Mouse (Mus musculus) stomach, embryonic 16.5 days (tissue): ENCODE measurements around the gene Phf21a. TPM values are rescaled to one million over a fixed set of nuclear protein-coding genes. Genes with fewer than 3 reads are reported as not detected.
A peak's percentile ranks its signal among the peaks of the same experiment; 100 is the strongest.

Source experiments
- ATAC-seq: fragments of 200-750 bp; cut with Nextera tagmentation; 2 replicates; pipeline ENCODE4 v1.8.0; 2017; ENCODE audit warnings: moderate number of reproducible peaks, moderate TSS enrichment; ENCODE audit not compliant: insufficient read depth, low FRiP score
- H3K27ac ChIP-seq: fragments of 300-500 bp; sonication (generic); 2 replicates; pipeline ENCODE4 v1.5.1; 2014; ENCODE audit warnings: low read length
- H3K27me3 ChIP-seq: fragments of 300-500 bp; sonication (generic); 2 replicates; pipeline ENCODE4 v1.6.1; 2014; ENCODE audit warnings: low read length, control low read depth, mixed read lengths; ENCODE audit not compliant: control insufficient read depth, insufficient read depth
- H3K36me3 ChIP-seq: fragments of 300-500 bp; sonication (generic); 2 replicates; pipeline ENCODE4 v1.6.1; 2014; ENCODE audit warnings: low read length; ENCODE audit not compliant: control insufficient read depth, insufficient read depth
- H3K4me1 ChIP-seq: fragments of 300-500 bp; sonication (generic); 2 replicates; pipeline ENCODE4 v1.6.1; 2014; ENCODE audit warnings: low read length, control low read depth, mixed read lengths; ENCODE audit not compliant: control insufficient read depth, insufficient read depth
- H3K4me2 ChIP-seq: fragments of 300-500 bp; sonication (generic); 2 replicates; pipeline ENCODE4 v1.6.1; 2014; ENCODE audit warnings: low read depth, low read length, mixed read lengths
- H3K4me3 ChIP-seq: fragments of 300-500 bp; sonication (generic); replicated peaks from 2 replicates; pipeline ENCODE4 v1.5.1; 2014; ENCODE audit warnings: mild to moderate bottlenecking, low read length
- H3K9ac ChIP-seq: fragments of 300-500 bp; sonication (generic); 2 replicates; pipeline ENCODE4 v1.6.1; 2014; ENCODE audit warnings: low read length
- H3K9me3 ChIP-seq: fragments of 300-500 bp; sonication (generic); replicated peaks from 2 replicates; pipeline ENCODE4 v1.6.1; 2016; ENCODE audit warnings: low read length, control low read depth; ENCODE audit not compliant: control insufficient read depth
- WGBS: fragments of 180-500 bp; shearing (Covaris S2); extraction: QIAGEN DNeasy Blood & Tissue Kit; methylation state at CpG from one replicate; pipeline ENCODE4 v1.1.7; 2014; 5-methylcytosine and 5-hydroxymethylcytosine counted together
- polyA plus RNA-seq: library from polyadenylated mRNA; unstranded; fragments of >200 nt; fragmentation: Nextera tagmentation; extraction: Ambion mirVana; gene quantifications from 2 replicates; pipeline ENCODE4 v1.2.1, GENCODE M21; 2015

The Phf21a gene
- polyA plus RNA-seq, 1 experiment from 2014 or later, result 23.8 TPM

DNA sequence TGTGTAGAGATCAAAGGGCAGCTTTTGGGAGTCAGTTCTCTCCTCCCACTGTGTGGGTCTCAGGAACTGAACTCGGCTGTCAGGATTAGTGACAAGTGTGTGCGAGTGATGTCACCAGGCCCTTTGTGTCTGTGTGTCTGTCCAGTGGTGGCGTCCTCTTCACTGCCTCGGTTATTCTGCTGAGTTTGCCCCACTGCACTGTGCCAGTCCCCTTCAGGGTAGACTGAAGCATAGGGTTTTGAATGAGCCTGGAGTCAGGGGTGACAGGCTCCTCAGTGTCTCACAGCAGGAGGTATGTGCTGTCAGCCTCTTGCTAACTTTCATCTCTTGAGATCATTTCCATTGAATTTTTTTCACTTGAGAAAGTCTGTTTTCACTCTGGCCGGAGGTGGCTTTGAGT lies 260.5 kb downstream of the Phf21a start:
- no peak for ATAC-seq
- no peak overlapping the region for H3K9ac ChIP-seq
- H3K36me3 ChIP-seq, result 0 out of 2 replicates have a peak, but pooled peaks cover 14% of the 10 kb centered on the region
- no peaks in the 10 kb centered on the region for H3K27me3 ChIP-seq
- H3K4me1 ChIP-seq, result no peaks in the 10 kb centered on the region
- H3K4me2 ChIP-seq, result no peak overlapping the region
- H3K27ac ChIP-seq, result no peak overlapping the region
- WGBS, result 90% methylated on average over 5 of the region's 5 CpGs
- H3K4me3 ChIP-seq, result no peak overlapping the region
- H3K9me3 ChIP-seq, result no peaks in the 10 kb centered on the region

GRCm38 (mm10) chr2:92354224-92354623 lies 261.3 kb downstream of the Phf21a start:
- 0 out of 2 replicates have a peak, but pooled peaks cover 14% of the 10 kb centered on the region for H3K36me3 ChIP-seq
- no peak for ATAC-seq

GRCm38 (mm10) chr2:92359301-92359700 lies 266.4 kb downstream of the Phf21a start:
- Histone ChIP-seq H3K4me3 (no peak overlapping the region), H3K27ac (no peak overlapping the region), H3K4me2 (no peak overlapping the region), H3K4me1 (no peaks in the 10 kb centered on the region), H3K9ac (no peak overlapping the region), H3K36me3 (0 out of 2 replicates have a peak, but pooled peaks cover 14% of the 10 kb centered on the region), H3K27me3 (no peaks in the 10 kb centered on the region), H3K9me3 (no peaks in the 10 kb centered on the region)
- no peak for ATAC-seq
- WGBS, result 88% methylated on average over 2 of the region's 2 CpGs

More at GRCm38 (mm10) chr2:92354224-92354623, 261.3 kb downstream of the Phf21a start:
- Histone ChIP-seq H3K9me3 (no peaks in the 10 kb centered on the region), H3K4me2 (no peak overlapping the region), H3K4me1 (no peaks in the 10 kb centered on the region), H3K9ac (no peak overlapping the region), H3K27me3 (no peaks in the 10 kb centered on the region), H3K27ac (no peak overlapping the region), H3K4me3 (no peak overlapping the region)
- WGBS, result 57% methylated on average over 6 of the region's 6 CpGs

DNA sequence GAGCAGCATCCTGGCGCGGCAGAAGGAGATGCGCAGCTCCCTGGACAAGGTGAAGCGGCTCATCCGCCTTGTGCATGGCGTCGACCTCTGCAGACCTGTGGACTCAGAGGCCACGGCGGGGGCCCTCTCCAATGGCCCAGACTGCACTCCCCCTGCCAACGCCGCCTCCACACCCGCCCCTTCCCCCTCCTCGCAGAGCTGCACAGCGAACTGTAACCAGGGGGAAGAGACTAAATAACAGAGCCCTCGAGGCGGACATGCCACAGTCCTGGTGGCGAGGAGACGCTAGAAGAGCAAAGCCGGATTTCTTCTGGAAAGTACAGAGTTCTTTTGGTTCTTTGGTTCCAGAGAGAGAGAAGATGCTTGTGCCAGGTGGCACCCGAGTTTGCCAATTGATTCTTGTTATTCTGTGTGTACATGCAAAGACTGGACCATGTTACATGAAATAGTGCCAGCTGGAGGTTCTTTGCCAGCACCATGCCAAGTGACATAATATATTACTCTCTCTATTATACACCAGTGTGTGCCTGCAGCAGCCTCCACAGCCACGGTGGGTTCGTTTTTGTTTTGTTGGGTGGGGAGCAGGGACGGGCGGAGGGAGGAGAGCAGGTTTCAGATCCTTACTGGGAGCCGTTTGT lies 267.4 kb downstream of the Phf21a start:
- ATAC-seq, result no peak
- H3K4me1 ChIP-seq, result no peaks in the 10 kb centered on the region
- 0 out of 2 replicates have a peak, but pooled peaks cover 14% of the 10 kb centered on the region for H3K36me3 ChIP-seq
- H3K4me3 ChIP-seq, result no peak overlapping the region
- H3K27me3 ChIP-seq, result no peaks in the 10 kb centered on the region
- H3K9me3 ChIP-seq, result no peaks in the 10 kb centered on the region
- no peak overlapping the region for H3K4me2 ChIP-seq
- peak overlapping the region; percentile 34; the same call in 1 of the 2 replicates for H3K27ac ChIP-seq
- 72% methylated on average over 25 of the region's 25 CpGs for WGBS
- H3K9ac ChIP-seq, result no peak overlapping the region

DNA sequence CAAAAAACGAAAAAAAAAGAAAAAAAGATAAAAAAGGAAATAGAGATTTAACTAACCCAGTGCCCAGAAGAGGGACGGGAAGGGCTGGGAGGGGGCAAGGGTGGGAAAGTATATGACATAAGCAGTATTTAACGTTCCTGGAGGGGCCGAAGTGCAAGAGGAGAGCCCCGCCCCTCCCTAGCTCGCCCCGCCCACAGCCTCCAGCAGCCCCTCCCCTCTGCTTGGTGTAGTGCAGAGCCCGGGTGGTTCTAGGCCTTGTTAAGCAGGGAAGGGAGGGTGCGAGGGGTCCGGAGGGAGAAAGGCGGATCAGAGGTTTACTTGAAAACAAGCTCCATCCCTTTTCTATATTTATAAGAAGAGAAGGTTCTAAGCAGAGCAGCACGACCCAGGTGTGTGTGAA lies 268.0 kb downstream of the Phf21a start:
- ATAC-seq, result peak; percentile 44; the same call in 1 of the 2 replicates
- H3K27ac ChIP-seq, result no peak overlapping the region; the same call in 1 of the 2 replicates
- 0 out of 2 replicates have a peak, but pooled peaks cover 14% of the 10 kb centered on the region for H3K36me3 ChIP-seq
- no peaks in the 10 kb centered on the region for H3K9me3 ChIP-seq
- no peak overlapping the region for H3K9ac ChIP-seq
- 29% methylated on average over 12 of the region's 12 CpGs for WGBS
- H3K4me2 ChIP-seq, result no peak overlapping the region
- no peaks in the 10 kb centered on the region for H3K4me1 ChIP-seq
- H3K27me3 ChIP-seq, result no peaks in the 10 kb centered on the region
- no peak overlapping the region for H3K4me3 ChIP-seq

DNA sequence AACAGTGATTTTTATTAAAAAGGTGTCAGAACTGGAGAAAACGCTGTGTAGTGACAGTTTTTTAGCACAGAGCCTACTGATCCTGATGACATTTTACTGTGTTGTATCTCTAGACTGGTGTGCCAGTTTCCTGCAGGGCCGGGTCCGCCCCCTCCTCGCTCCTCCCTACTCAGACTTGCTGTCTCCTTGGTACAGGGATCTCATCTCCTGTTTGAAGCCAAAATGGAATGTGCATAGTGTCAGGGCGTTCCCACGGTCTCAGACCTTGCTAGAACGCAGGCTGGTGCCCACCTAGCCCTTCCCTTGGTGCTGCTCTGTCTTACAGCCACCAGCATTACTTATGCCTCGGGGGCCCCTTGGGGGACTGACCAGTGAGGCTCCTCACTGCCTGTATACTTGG lies 268.9 kb downstream of the Phf21a start:
- no peak for ATAC-seq
- H3K4me1 ChIP-seq, result no peaks in the 10 kb centered on the region
- H3K27ac ChIP-seq, result no peak overlapping the region
- H3K36me3 ChIP-seq, result 0 out of 2 replicates have a peak, but pooled peaks cover 13% of the 10 kb centered on the region
- H3K9me3 ChIP-seq, result no peaks in the 10 kb centered on the region
- H3K4me2 ChIP-seq, result no peak overlapping the region
- no peak overlapping the region for H3K9ac ChIP-seq
- no peaks in the 10 kb centered on the region for H3K27me3 ChIP-seq
- WGBS, result 89% methylated on average over 8 of the region's 8 CpGs
- no peak overlapping the region for H3K4me3 ChIP-seq

DNA sequence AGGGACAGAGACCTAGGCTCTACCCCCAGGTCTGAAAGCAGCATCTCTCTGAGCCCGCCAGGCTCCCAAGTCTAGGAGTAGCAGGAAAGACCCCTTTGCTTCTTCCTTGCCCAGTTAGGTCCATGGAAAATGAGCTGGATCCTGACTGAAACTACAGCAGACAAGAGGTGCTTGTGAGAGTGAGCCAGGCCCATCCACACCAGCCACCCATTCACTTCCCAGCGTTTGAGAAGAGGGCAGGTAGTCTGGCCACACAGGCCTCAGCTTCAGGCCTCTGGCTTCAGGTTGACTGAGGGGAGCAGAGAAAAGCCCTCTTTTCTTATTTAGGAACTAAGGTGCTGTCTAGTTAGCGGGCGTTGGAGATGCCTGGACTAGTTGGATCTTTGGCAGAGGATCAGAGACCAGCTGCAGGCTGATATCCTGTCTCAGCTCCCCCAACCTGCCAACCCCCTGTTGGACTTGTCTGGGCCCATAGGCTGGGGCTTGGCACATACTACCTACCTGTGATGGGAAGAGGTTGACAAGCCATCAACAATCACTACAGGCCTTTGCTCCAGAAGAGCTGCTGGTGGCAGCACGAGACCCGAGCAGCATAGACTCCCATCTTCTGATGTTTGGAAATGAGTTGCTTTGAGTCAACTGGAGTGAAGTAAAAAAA lies 269.8 kb downstream of the Phf21a start:
- H3K27me3 ChIP-seq, result no peaks in the 10 kb centered on the region
- H3K4me2 ChIP-seq, result no peak overlapping the region
- 0 out of 2 replicates have a peak, but pooled peaks cover 5% of the 10 kb centered on the region for H3K36me3 ChIP-seq
- H3K4me1 ChIP-seq, result no peaks in the 10 kb centered on the region
- ATAC-seq, result no peak
- WGBS, result 87% methylated on average over 6 of the region's 6 CpGs
- H3K9ac ChIP-seq, result no peak overlapping the region
- no peaks in the 10 kb centered on the region for H3K9me3 ChIP-seq
- no peak overlapping the region for H3K4me3 ChIP-seq
- H3K27ac ChIP-seq, result no peak overlapping the region

DNA sequence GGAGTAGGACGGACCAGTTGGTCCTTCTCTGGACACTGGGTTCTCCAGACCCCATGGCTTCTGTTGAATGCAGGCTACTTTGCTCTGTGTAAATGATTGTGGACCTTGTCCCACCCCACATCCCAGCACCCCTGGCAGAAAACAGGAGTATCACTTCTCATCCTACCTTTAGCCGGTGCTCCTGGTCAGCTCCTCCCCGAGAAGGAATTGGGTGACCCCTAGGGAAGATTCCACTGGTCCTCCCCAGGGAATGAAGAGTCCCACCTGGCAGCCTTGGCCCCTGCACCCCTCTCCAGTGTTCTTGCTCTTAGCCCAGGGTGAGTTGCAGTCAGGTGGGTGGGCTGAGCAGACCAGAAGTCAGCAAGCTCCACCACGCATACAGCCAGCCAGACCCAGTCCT lies 271.2 kb downstream of the Phf21a start:
- 83% methylated on average over 4 of the region's 4 CpGs for WGBS
- no peak overlapping the region for H3K27ac ChIP-seq
- no peaks in the 10 kb centered on the region for H3K36me3 ChIP-seq
- H3K4me2 ChIP-seq, result no peak overlapping the region
- ATAC-seq, result no peak
- no peaks in the 10 kb centered on the region for H3K4me1 ChIP-seq
- H3K9ac ChIP-seq, result no peak overlapping the region
- H3K9me3 ChIP-seq, result no peaks in the 10 kb centered on the region
- H3K27me3 ChIP-seq, result no peaks in the 10 kb centered on the region
- H3K4me3 ChIP-seq, result no peak overlapping the region

GRCm38 (mm10) chr2:92365568-92365967 lies 272.7 kb downstream of the Phf21a start:
- no peak overlapping the region for H3K4me3 ChIP-seq
- H3K27me3 ChIP-seq, result peaks cover 9% of the 10 kb centered on the region; the same call in 1 of the 2 replicates
- H3K4me2 ChIP-seq, result no peak overlapping the region
- 88% methylated on average over 10 of the region's 10 CpGs for WGBS
- no peaks in the 10 kb centered on the region for H3K36me3 ChIP-seq
- H3K9ac ChIP-seq, result no peak overlapping the region
- no peak overlapping the region for H3K27ac ChIP-seq
- H3K9me3 ChIP-seq, result no peaks in the 10 kb centered on the region
- H3K4me1 ChIP-seq, result peaks cover under 1% of the 10 kb centered on the region; the same call in 1 of the 2 replicates
- no peak for ATAC-seq
